Mouse (Mus musculus) v-Abl transformed pro-B cells (cell line): ENCODE results near the gene Sidt1.

Experiments
- in situ Hi-C, 2 experiments: fragments of 400-800 bp; cut with MboI; formaldehyde crosslinking; loops; one replicate each; pipeline ENCODE4 v1.15.1; 2025; ENCODE audit not compliant: unreplicated experiment in 2 of 2

Gene Sidt1

GRCm38 (mm10) chr16:44253797-44254634 is 79.0 kb downstream of the Sidt1 start:
- in situ Hi-C loops, result no loop called here

GRCm38 (mm10) chr16:44252735-44253134 is 80.3 kb downstream of the Sidt1 start:
- in situ Hi-C loops, result no loop called here

GRCm38 (mm10) chr16:44249985-44250384 is 83.0 kb downstream of the Sidt1 start:
- in situ Hi-C loops, result loop anchor here in 1 of 2 experiments (25.0 kb wide), 1 partner anchor 462 kb away; the partner anchor contains the start of gene Nepro

GRCm38 (mm10) chr16:44243323-44243722 is 89.7 kb downstream of the Sidt1 start:
- in situ Hi-C loops, result loop anchor here (5.0 to 25.0 kb wide), 2 partner anchors 119 to 469 kb away; partner anchors contain the start of gene Nepro (in 1 of the 2)

- in situ Hi-C loops, result loop anchor here (5.0 to 25.0 kb wide), 2 partner anchors 120 to 470 kb away; partner anchors contain the start of gene Nepro (in 1 of the 2)
Observed at GRCm38 (mm10) chr16:44242633-44243032, 90.4 kb downstream of the Sidt1 start.

DNA sequence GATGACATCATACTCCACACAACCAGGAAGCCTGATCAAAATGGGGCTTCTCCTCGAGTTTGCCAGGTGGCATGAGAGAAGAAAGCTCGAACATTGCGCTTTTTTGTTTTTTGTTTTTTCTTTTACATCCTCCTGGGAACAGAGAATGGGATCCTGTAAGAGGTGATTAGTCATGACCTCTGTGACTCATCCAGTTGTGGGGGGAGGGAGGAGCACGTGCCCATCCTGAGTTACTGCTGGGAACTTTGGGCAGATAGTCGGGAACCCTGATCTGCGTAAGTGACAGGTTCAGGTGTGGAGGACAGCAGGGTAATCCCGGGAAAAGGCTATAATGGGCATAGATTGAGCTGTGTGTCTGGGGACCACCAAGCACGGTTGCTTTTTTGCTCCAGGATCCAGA is 92.6 kb downstream of the Sidt1 start:
- in situ Hi-C loops, result loop anchor here (5.0 to 25.0 kb wide), 2 partner anchors 122 to 472 kb away; partner anchors contain the start of gene Nepro (in 1 of the 2)

DNA sequence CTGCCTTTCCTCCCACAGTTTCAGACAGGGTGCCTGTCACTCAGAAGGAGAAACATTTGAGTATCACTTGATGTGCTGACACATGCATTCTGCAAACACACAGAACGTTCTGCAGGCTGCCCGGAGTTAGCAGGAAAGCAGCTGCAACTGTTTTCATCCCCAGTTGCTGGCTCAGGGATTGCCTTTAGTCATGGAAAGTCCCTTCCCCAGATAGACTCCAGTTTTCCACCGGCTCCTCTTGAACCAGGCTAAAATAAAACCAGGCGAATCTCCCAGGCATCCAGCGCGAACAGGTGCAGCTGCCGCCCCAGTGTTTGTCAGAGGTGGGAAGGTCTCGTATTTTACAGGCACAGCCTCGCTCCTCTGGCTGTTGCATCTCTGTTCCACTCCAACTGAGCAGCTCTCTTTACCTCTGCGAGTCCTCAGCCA is 94.1 kb downstream of the Sidt1 start:
- in situ Hi-C loops, result loop anchor here in 1 of 2 experiments (25.0 kb wide), 1 partner anchor 473 kb away; the partner anchor contains the start of gene Nepro

GRCm38 (mm10) chr16:44237836-44238235 is 95.2 kb downstream of the Sidt1 start:
- in situ Hi-C loops, result loop anchor here in 1 of 2 experiments (25.0 kb wide), 1 partner anchor 474 kb away; the partner anchor contains the start of gene Nepro

DNA sequence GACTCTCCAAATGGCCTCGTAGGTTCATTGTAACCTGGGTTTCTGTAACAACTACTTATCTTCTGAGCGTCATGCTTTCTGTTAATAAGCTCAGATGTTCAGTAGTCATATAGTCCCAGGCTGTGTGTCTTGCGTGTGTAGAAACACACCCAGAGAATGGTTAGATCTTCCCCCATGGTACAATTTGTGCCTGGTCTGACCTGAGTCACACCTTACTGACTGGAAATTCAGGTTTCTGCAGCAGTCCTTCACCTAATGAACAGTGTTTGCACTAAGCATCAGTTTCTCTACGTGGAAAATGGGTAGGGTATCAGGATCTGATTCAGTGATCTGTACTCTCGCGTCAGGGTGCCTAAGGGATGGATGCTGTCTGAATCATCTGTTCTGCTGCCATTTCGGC is 100.0 kb downstream of the Sidt1 start:
- in situ Hi-C loops, result loop anchor here in 1 of 2 experiments (25.0 kb wide), 1 partner anchor 479 kb away; the partner anchor contains the start of gene Nepro

DNA sequence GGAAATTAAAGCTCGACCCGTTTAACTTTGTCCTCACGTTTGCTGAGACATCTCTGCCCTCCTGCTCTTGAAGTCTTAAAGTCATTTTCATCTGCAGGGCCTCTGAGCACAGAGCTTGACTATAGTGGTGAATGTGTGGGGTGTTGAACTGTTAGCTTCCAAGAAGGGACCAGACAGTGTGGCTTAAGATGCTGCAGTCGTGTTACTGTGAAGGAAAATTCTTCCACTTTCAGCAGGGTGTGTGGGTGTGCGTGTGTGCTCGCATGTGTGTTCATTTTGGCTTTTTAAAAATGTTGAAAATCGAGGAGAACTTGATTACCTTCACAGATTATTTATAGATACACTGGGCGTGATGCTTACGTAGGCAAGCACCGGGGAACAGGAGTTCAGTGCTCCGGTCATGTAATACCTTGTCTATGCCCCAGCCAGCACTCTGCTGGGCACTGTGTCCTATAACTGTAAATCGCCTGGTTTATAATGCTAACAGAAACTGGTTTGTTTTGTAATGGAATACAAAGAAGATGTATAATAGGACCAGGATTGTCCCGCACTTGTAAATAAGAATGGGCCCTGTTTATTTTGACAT is 106.2 kb downstream of the Sidt1 start:
- in situ Hi-C loops, result loop anchor here in 1 of 2 experiments (25.0 kb wide), 1 partner anchor 486 kb away; the partner anchor contains the start of gene Nepro

DNA sequence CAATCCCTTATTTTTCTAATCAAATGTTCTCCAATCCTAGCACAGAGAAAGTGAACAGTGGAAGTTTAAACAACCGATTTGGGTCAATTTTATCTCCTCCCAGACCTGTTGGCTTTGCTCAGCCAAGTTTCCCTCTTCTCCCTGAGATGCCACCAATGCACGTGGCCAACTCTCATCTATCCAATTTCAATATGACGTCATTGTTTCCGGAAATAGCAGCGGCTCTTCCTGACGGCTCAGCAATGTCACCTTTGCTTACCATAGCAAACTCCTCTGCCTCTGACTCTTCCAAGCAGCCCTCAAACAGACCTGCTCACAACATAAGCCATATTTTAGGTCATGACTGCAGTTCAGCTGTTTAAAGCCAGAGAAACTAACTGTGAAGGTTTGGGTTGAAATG is 111.5 kb downstream of the Sidt1 start:
- in situ Hi-C loops, result no loop called here

GRCm38 (mm10) chr16:44216417-44216816 is 116.6 kb downstream of the Sidt1 start:
- in situ Hi-C loops, result no loop called here

- in situ Hi-C loops, result no loop called here
Observed at GRCm38 (mm10) chr16:44215513-44215912, 117.5 kb downstream of the Sidt1 start.

DNA sequence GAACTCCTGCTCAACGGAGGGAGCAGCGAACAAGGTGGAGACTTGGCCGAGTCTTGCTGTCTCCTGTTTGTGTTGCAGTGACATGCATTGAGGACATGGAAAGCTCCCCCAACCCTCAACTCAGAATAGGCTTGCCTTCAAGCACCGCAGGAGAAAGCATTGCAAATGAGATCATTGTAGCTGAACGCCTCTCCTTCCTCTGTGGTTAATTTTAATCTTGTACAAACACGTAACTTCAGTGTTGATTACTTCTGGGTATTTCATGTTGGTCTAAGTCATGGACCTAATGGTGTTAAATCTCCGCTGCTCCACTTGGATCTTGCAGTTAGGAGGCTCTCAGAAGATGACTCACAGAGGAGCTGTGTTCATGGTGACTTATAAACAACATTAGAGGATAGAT is 120.3 kb downstream of the Sidt1 start:
- in situ Hi-C loops, result no loop called here

- in situ Hi-C loops, result no loop called here
Observed at GRCm38 (mm10) chr16:44211054-44211414, 122.0 kb downstream of the Sidt1 start.

DNA sequence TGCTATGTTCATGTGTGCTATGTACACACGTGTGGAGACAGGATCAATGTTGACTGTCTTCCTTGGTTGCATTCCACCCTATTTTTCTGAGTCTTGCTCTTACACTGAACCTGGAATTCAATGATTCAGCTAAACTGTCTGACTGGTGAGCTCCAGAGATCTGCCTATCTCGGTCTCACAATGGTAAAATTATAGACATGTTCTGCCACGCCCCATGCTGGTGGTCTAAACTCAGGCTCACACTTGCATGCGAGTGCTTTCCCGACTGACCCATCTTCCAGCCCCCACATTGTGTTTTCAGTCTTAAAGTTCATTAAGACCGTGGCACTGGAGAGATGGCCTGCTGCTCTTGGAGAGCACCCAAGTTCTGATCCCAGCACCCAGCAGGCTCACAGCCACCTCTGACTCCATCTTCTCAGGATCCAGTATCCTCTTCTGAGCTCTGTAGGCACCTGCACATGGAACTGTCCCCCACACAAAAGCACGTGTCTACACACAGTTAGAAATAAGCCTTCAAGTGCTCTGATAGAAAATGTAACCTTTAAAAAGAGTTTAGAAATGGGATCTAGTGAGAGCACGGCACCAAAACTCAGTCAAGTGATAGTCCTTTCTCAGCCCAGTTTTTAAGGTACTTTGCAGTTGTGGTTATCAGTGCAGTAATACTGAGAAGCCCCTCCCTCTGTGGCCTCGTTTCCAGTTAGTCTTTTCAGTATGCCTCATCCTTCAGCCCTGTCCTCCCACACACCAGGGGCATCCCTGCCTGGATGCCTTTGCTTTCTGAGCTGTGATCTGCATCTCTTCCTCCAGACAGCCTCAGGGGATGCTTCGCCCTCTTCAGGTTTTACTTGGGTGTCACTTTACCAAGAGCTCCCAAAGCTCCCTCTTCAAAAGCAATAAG is 122.6 kb downstream of the Sidt1 start:
- in situ Hi-C loops, result no loop called here

DNA sequence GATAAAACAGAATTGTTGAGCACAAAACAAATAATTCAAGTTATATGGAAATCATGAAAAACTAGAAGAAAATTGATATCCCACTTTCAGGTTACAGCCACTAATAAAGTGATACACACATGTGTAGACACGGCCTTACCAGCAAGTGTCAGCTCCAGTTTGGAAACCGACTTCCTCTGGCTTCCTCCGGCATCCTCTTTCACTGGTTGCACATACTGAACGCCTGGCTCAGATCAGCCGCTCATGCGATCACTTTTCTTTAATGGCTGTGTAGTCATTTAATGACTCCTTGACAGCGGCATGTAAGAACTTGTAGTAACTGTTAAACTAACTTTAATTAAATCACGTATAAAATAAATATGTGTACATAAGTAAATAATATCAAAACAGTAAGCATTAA is 127.0 kb downstream of the Sidt1 start:
- in situ Hi-C loops, result no loop called here

GRCm38 (mm10) chr16:44204331-44204730 is 128.7 kb downstream of the Sidt1 start:
- in situ Hi-C loops, result no loop called here

- in situ Hi-C loops, result no loop called here
Observed at GRCm38 (mm10) chr16:44200146-44200545, 132.8 kb downstream of the Sidt1 start.

DNA sequence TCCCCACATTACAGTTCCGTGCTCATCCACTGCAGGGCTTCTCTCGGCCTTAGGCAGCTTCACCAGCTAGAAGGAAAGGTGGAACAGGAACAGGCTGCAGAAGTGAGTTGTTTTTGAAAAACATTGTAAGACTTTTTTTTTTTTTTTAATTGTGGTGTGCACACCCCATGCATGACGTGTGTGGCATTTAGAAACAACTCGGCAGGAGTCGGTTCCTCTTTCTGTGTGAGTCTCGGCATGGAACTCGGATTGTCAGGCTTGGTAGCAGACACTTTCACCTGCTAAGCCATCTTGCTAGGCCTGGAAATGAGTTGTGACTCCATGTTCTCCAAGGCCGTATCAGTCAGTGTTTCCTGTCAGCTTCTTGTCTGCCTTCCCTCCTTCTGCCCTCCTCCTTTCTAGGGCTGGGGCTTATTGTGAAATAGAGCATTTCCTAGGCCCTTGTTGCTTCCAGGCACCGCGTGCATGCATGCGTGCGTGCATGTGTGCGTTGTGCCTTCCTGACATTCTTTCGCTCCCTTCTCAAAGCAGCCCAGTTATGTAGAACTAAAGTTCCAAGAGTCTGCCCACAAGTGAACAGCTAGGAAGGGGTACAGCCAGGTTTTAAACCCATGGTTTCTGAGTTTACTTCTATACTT is 133.8 kb downstream of the Sidt1 start:
- in situ Hi-C loops, result no loop called here
